ENCODE assay signal across 8 mouse cellular contexts in genomic region chr7:110121516-110122288, GRCm38 (mm10). TPM values are rescaled to one million over a fixed set of nuclear protein-coding genes. Genes with fewer than 3 reads are reported as not detected.
A peak's percentile ranks its signal among the peaks of the same experiment; 100 is the strongest.
DNase-seq lines count a peak whose midpoint lies in the region; ATAC-seq lines count a peak whose summit lies in the region.

Wee1 (plus strand) TSS chr7:110122046.

- peak; percentile 99 for DNase-seq in NIH3T3 (ENCODE audit: low read depth)
- peak; percentile 99 to 100 for DNase-seq in cerebellum, postnatal 10 days
- DNase-seq in frontal cortex, postnatal 14 days (ENCODE audit: low spot score in 2 of 2) = peak; percentile 96 to 97
- peak; percentile 97 for DNase-seq in hindbrain, embryonic 14.5 days (ENCODE audit: low spot score)
- peak; percentile 98 to 99 for DNase-seq in layer of hippocampus, postnatal 36 days
- peak; percentile 98 for DNase-seq in lung, postnatal 36 days
- peak; percentile 99 for DNase-seq in retina, postnatal 1 day
- peak; percentile 97 to 99 for DNase-seq in urinary bladder, adult 18-20 months (ENCODE audit: low spot score in 2 of 2)

- H3K4me2 ChIP-seq in hindbrain, embryonic 14.5 days (replicated peaks) = peak within 1 kb of the TSS; percentile 84

- peak within 1 kb of the TSS; percentile 66 for H3K4me3 ChIP-seq in hindbrain, embryonic 14.5 days (replicated peaks; ENCODE audit: low read length)

- H3K9ac ChIP-seq in hindbrain, embryonic 14.5 days = peak within 1 kb of the TSS; percentile 65

- no peaks in the 10 kb centered on the region for H3K36me3 ChIP-seq in hindbrain, embryonic 14.5 days (replicated peaks; ENCODE audit: control insufficient read depth, insufficient read depth)

- 0 out of 2 replicates have a peak, but pooled peaks cover 3% of the 10 kb centered on the region for H3K4me1 ChIP-seq in hindbrain, embryonic 14.5 days (replicated peaks; ENCODE audit: control insufficient read depth, insufficient read depth, low read length)

- under 1% methylated on average over 75 of the region's 81 CpGs for WGBS in hindbrain, embryonic 14.5 days

- ATAC-seq in hindbrain, embryonic 14.5 days (ENCODE audit: low FRiP score) = peak; percentile 97

- no peaks in the 10 kb centered on the region for H3K27me3 ChIP-seq in hindbrain, embryonic 14.5 days (ENCODE audit: control insufficient read depth, insufficient read depth, low read length)

- H3K27ac ChIP-seq in hindbrain, embryonic 14.5 days = peak within 1 kb of the TSS; percentile 60

- H3K9me3 ChIP-seq in hindbrain, embryonic 14.5 days (ENCODE audit: control insufficient read depth, low read length) = no peaks in the 10 kb centered on the region

RNA-seq across cellular contexts. Expression of gene Wee1, which starts in this region (rescaled TPM):
- 5.7 and 7.8 TPM in 2 replicates for polyA plus RNA-seq in hindbrain, embryonic 14.5 days (2014; fragmentation: Nextera tagmentation; extraction: Ambion mirVana)
- 10 to 100 TPM; 19.7 to 22.6 TPM for total RNA-seq in layer of hippocampus, postnatal 36 days (2021)

Comparison
In these comparisons a context has a peak if more than half of its experiments do, and no peak if none do; other contexts are left out.
1. Peak in every context shown above with its lines: DNase-seq, ATAC-seq, H3K4me3 ChIP-seq and H3K27ac ChIP-seq.